Mouse (Mus musculus) intestine, embryonic 14.5 days (tissue): ENCODE data around the gene Trim30a. TPM values are rescaled to one million over a fixed set of nuclear protein-coding genes. Genes with fewer than 3 reads are reported as not detected.

Experiments
- ATAC-seq: fragments of 200-750 bp; cut with Nextera tagmentation; replicated peaks from 2 replicates; pipeline ENCODE4 v1.8.0; 2017; ENCODE audit warnings: low read depth, moderate number of reproducible peaks, moderate TSS enrichment, moderate library complexity; ENCODE audit not compliant: low FRiP score, low TSS enrichment
- DNase-seq: peaks from one replicate; pipeline ENCODE4 v3.0.0-alpha.2; 2018; ENCODE audit warnings: low spot score
- H3K27ac ChIP-seq: fragments of 300-500 bp; sonication (generic); 2 replicates; pipeline ENCODE4 v1.5.1; 2014; ENCODE audit warnings: low read depth, mild to moderate bottlenecking, control low read depth
- H3K27me3 ChIP-seq: fragments of 300-500 bp; sonication (generic); replicated peaks from 2 replicates; pipeline ENCODE4 v1.6.1; 2014; ENCODE audit warnings: low read length, control low read depth; ENCODE audit not compliant: control insufficient read depth, insufficient read depth
- H3K36me3 ChIP-seq: fragments of 300-500 bp; sonication (generic); 2 replicates; pipeline ENCODE4 v1.6.1; 2014; ENCODE audit warnings: low read length, control low read depth; ENCODE audit not compliant: control insufficient read depth, insufficient read depth
- H3K4me1 ChIP-seq: fragments of 300-500 bp; sonication (generic); replicated peaks from 2 replicates; pipeline ENCODE4 v1.6.1; 2014; ENCODE audit warnings: low read length, control low read depth, mixed read lengths; ENCODE audit not compliant: control insufficient read depth, insufficient read depth
- H3K4me2 ChIP-seq: fragments of 300-500 bp; sonication (generic); 2 replicates; pipeline ENCODE4 v1.6.1; 2014; ENCODE audit warnings: low read length
- H3K4me3 ChIP-seq: fragments of 300-500 bp; sonication (generic); 2 replicates; pipeline ENCODE4 v1.5.1; 2014; ENCODE audit warnings: low read depth, low read length, control low read depth, mixed read lengths
- H3K9ac ChIP-seq: fragments of 300-500 bp; sonication (generic); 2 replicates; pipeline ENCODE4 v1.6.1; 2014; ENCODE audit warnings: mild to moderate bottlenecking, low read length
- H3K9me3 ChIP-seq: fragments of 300-500 bp; sonication (generic); 2 replicates; pipeline ENCODE4 v1.6.1; 2016; ENCODE audit warnings: low read length, control low read depth; ENCODE audit not compliant: control insufficient read depth
- WGBS: fragments of 180-500 bp; shearing (Covaris S2); extraction: QIAGEN DNeasy Blood & Tissue Kit; methylation state at CpG from one replicate; pipeline ENCODE4 v1.1.7; 2014; 5-methylcytosine and 5-hydroxymethylcytosine counted together
- polyA plus RNA-seq: library from polyadenylated mRNA; unstranded; fragments of >200 nt; fragmentation: Nextera tagmentation; extraction: Ambion mirVana; gene quantifications from 2 replicates; pipeline ENCODE4 v1.2.1, GENCODE M21; 2014

Gene Trim30a
- polyA plus RNA-seq, 1 experiment from 2014 or later = 1.5 TPM

DNA sequence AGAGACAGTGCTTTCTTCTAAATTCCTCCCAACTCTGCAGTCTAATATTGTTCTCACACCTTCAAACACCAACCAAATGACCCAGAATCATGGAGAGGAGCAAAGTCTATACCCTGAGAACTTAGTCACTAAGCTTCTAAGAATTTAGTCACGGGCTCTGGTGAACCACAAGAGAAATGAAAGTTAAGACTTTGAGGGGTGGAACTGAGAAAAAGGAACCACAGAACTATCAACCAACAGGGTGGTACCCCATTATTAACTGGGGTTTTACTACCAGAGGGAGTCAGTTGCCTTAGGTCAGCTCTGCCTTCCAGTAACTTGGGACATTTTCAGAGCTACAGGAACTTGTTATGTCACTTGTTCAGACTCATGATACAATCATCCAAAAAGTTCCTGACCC lies 64.3 kb downstream of the Trim30a start, which contains the start of gene Trim30c:
Trim30c (minus strand) TSS at position 140 of the 400 bp plus-strand sequence.
- no peak within 1 kb of the TSS for H3K27ac ChIP-seq
- no peaks in the 10 kb centered on the region for H3K27me3 ChIP-seq
- no peaks in the 10 kb centered on the region for H3K4me1 ChIP-seq
- no peak within 1 kb of the TSS for H3K4me2 ChIP-seq
- no peak within 1 kb of the TSS for H3K4me3 ChIP-seq
- no peak within 1 kb of the TSS for H3K9ac ChIP-seq
- ATAC-seq = no peak
- WGBS = 76% methylated on average over 1 of the region's 1 CpGs
- 0 out of 2 replicates have a peak, but pooled peaks cover 3% of the 10 kb centered on the region for H3K9me3 ChIP-seq
- no peak for DNase-seq
- no peaks in the 10 kb centered on the region for H3K36me3 ChIP-seq

DNA sequence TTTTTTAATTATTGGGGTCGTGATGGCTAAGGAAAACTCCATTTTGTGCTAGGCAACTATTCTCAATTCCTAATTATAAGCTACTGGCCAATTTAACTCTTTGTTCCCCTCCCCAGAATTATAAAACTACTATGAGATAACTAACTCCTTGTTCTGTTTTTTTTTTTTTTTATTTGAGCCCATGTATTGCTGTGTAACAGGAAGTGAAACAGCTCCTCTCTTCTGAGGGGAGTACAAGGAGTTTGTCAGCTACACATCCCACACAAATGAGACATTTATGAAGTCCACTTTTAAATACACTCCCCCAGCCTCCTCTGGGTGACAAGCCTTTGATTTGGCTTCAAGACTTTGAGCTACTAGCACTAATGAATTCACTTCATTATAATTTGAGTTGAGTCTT lies 66.5 kb downstream of the Trim30a start:
- Histone ChIP-seq H3K27ac (no peak overlapping the region), H3K9me3 (no peaks in the 10 kb centered on the region), H3K9ac (no peak overlapping the region), H3K4me1 (no peaks in the 10 kb centered on the region), H3K27me3 (no peaks in the 10 kb centered on the region), H3K36me3 (no peaks in the 10 kb centered on the region), H3K4me2 (no peak overlapping the region), H3K4me3 (no peak overlapping the region)
- DNase-seq (no peak), ATAC-seq (no peak)
- 73% methylated on average over 1 of the region's 1 CpGs for WGBS

DNA sequence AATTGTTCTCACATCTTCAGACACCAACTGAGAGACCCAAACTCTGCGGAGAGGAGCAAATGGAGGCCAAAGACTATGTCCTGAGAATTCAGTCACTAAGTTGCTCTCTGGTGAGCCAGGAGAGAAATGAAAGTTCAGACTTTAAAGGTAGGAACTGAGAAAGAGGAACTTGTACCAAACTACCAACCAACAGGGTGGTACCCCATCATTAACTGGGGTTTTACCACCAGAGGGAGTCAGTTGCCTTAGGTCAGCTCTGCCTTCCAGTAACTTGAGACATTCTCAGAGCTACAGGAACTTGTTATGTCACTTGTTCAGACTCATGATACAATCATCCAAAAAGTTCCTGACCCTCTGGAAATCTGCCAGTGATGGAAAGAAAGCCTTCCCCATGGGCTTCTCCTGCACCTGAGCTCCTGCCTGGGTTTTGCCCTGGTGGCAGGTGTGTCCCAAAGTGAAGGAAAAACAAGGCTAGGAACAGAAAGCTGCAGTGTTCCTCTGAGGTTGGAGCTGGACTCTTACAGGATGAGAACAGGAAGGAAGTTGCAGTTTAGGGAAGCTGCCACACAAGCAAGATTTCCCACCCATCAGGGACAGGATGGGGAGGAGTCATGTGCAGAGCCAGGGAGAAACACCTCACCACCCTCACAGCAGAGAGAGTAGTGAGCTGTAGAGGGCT lies 95.1 kb downstream of the Trim30a start, which contains the start of gene Trim30b:
Trim30b (minus strand) TSS at position 149 of the 679 bp plus-strand sequence.
- no peaks in the 10 kb centered on the region for H3K4me1 ChIP-seq
- no peak within 1 kb of the TSS for H3K4me3 ChIP-seq
- H3K9ac ChIP-seq = no peak within 1 kb of the TSS
- H3K36me3 ChIP-seq = no peaks in the 10 kb centered on the region
- H3K27me3 ChIP-seq = no peaks in the 10 kb centered on the region
- WGBS = 57% methylated on average over 1 of the region's 1 CpGs
- H3K4me2 ChIP-seq = no peak within 1 kb of the TSS
- H3K27ac ChIP-seq = no peak within 1 kb of the TSS
- DNase-seq (no peak), ATAC-seq (no peak)
- H3K9me3 ChIP-seq = no peaks in the 10 kb centered on the region

DNA sequence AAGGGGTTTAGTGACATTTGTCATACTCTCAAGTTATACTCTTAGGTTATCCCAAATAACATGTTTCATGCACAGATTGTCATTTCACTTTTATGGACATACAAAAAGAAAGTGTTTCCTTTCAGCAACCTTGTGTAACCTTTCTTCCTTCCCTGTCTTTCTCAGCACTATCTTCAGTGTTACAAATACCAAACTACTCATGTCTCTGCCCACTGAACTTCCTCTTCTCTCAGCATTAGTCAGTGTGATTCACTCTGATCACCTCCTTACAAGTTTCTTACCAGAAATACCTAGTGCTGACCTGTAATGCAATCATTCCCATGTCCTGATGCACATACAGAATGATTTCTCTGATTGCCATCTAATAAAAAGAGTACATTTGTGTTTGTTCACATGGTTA lies 98.7 kb downstream of the Trim30a start:
- no peak for DNase-seq
- ATAC-seq = no peak
- H3K9me3 ChIP-seq = no peaks in the 10 kb centered on the region
- no peak overlapping the region for H3K4me2 ChIP-seq
- no peaks in the 10 kb centered on the region for H3K36me3 ChIP-seq
- no peaks in the 10 kb centered on the region for H3K4me1 ChIP-seq
- H3K4me3 ChIP-seq = no peak overlapping the region
- H3K9ac ChIP-seq = no peak overlapping the region
- no peaks in the 10 kb centered on the region for H3K27me3 ChIP-seq
- H3K27ac ChIP-seq = no peak overlapping the region

Other genes starting within 250 kb of the Trim30a start
- gene Trim6, start 246.4 kb downstream of the Trim30a start, polyA plus RNA-seq = 1.6 TPM in 2 replicates
- gene Trim34a, start 220.7 kb downstream of the Trim30a start, polyA plus RNA-seq = 1.5 and 1.9 TPM in 2 replicates
- gene Trim5, start 177.1 kb downstream of the Trim30a start, polyA plus RNA-seq = 0.12 and 0.31 TPM in 2 replicates
- 3.7 and 5.2 TPM in 2 replicates for gene Trim12a, start 149.7 kb downstream of the Trim30a start, polyA plus RNA-seq
- not detected in 2 replicates for gene Trim34b, start 135.7 kb downstream of the Trim30a start, polyA plus RNA-seq
- gene Trim12c, start 111.8 kb downstream of the Trim30a start, polyA plus RNA-seq = 1.6 TPM in 2 replicates
- gene Trim30b, start 95.3 kb downstream of the Trim30a start, polyA plus RNA-seq = 0.09 and 0.14 TPM in 2 replicates
- 0.16 and 0.20 TPM in 2 replicates for gene Trim30c, start 64.4 kb downstream of the Trim30a start, polyA plus RNA-seq
- 0.49 and 1.1 TPM in 2 replicates for gene Trim30d, start 42.7 kb upstream of the Trim30a start, polyA plus RNA-seq
- gene Olfr651, start 84.9 kb upstream of the Trim30a start, polyA plus RNA-seq = not detected in 2 replicates
- not detected in 2 replicates for gene Olfr652, start 95.7 kb upstream of the Trim30a start, polyA plus RNA-seq
- gene Olfr653, start 112.1 kb upstream of the Trim30a start, polyA plus RNA-seq = 0.05 TPM in 1 of 2 replicates, not detected in the other
- gene Olfr654, start 121.8 kb upstream of the Trim30a start, polyA plus RNA-seq = not detected in 2 replicates
- not detected in 2 replicates for gene Olfr655, start 136.6 kb upstream of the Trim30a start, polyA plus RNA-seq
- gene Olfr656, start 148.8 kb upstream of the Trim30a start, polyA plus RNA-seq = not detected in 2 replicates
- gene Olfr657, start 159.6 kb upstream of the Trim30a start, polyA plus RNA-seq = not detected in 2 replicates
- gene Olfr658, start 182.1 kb upstream of the Trim30a start, polyA plus RNA-seq = 0.05 TPM in 1 of 2 replicates, not detected in the other
- gene Olfr659, start 201.6 kb upstream of the Trim30a start, polyA plus RNA-seq = not detected in 2 replicates
- gene Olfr661, start 221.3 kb upstream of the Trim30a start, polyA plus RNA-seq = not detected in 2 replicates